Mouse (Mus musculus): ENCODE measurements around the gene Ppm1h. TPM values are rescaled to one million over a fixed set of nuclear protein-coding genes. Genes with fewer than 3 reads are reported as not detected.

Gene Ppm1h
- polyA plus RNA-seq, 1 experiment from 2014 or later: 33.5 TPM

GRCm38 (mm10) chr10:122802901-122803300 is 124.3 kb downstream of the Ppm1h start:
- no peak for TF ChIP-seq CTCF (IDR thresholded peaks at IDR 0.05; ENCODE audit: low read depth)
- WGBS: 73% methylated on average over 7 of the region's 7 CpGs
- Histone ChIP-seq H3K4me3 (replicated peaks; ENCODE audit: low read depth, low read length) (no peak overlapping the region), H3K27me3 (ENCODE audit: insufficient read depth, low read length) (no peaks in the 10 kb centered on the region), H3K9me3 (replicated peaks; ENCODE audit: low read length) (no peaks in the 10 kb centered on the region), H3K36me3 (ENCODE audit: insufficient read depth, low read length) (peaks cover 3% of the 10 kb centered on the region; the same call in 1 of the 2 replicates), H3K4me1 (replicated peaks; ENCODE audit: insufficient read depth, low read length) (no peaks in the 10 kb centered on the region), H3K4me2 (ENCODE audit: low read length) (no peak overlapping the region), H3K27ac (no peak overlapping the region), H3K9ac (ENCODE audit: low read depth, low read length) (no peak overlapping the region)
- DNase-seq (ENCODE audit: low spot score) (no peak), ATAC-seq (replicated peaks; ENCODE audit: low FRiP score, low read depth) (no peak)

- 8% methylated on average over 7 of the region's 7 CpGs for WGBS
- Histone ChIP-seq H3K4me3 (replicated peaks; ENCODE audit: low read depth, low read length) (no peak overlapping the region), H3K9ac (ENCODE audit: low read depth, low read length) (no peak overlapping the region), H3K4me1 (replicated peaks; ENCODE audit: insufficient read depth, low read length) (no peaks in the 10 kb centered on the region), H3K27ac (no peak overlapping the region), H3K27me3 (ENCODE audit: insufficient read depth, low read length) (no peaks in the 10 kb centered on the region), H3K36me3 (ENCODE audit: insufficient read depth, low read length) (peaks cover 3% of the 10 kb centered on the region; the same call in 1 of the 2 replicates), H3K4me2 (ENCODE audit: low read length) (no peak overlapping the region), H3K9me3 (replicated peaks; ENCODE audit: low read length) (no peaks in the 10 kb centered on the region)
- DNase-seq (ENCODE audit: low spot score) (peak; percentile 85), ATAC-seq (replicated peaks; ENCODE audit: low FRiP score, low read depth) (0 out of 2 replicates have a peak, but pooled peaks have one; percentile 7)
- peak; percentile 87 for TF ChIP-seq CTCF (IDR thresholded peaks at IDR 0.05; ENCODE audit: low read depth)
These were observed 125.3 kb downstream of the Ppm1h start for GRCm38 (mm10) chr10:122803906-122804305.

- ATAC-seq (replicated peaks; ENCODE audit: low FRiP score, low read depth): no peak
- DNase-seq (ENCODE audit: low spot score): no peak
- Histone ChIP-seq H3K27ac (no peak overlapping the region; the same call in 1 of the 2 replicates), H3K4me2 (ENCODE audit: low read length) (no peak overlapping the region), H3K4me3 (replicated peaks; ENCODE audit: low read depth, low read length) (no peak overlapping the region), H3K27me3 (ENCODE audit: insufficient read depth, low read length) (no peaks in the 10 kb centered on the region), H3K36me3 (ENCODE audit: insufficient read depth, low read length) (peaks cover 3% of the 10 kb centered on the region; the same call in 1 of the 2 replicates), H3K4me1 (replicated peaks; ENCODE audit: insufficient read depth, low read length) (no peaks in the 10 kb centered on the region), H3K9ac (ENCODE audit: low read depth, low read length) (no peak overlapping the region), H3K9me3 (replicated peaks; ENCODE audit: low read length) (no peaks in the 10 kb centered on the region)
- no peak for TF ChIP-seq CTCF (IDR thresholded peaks at IDR 0.05; ENCODE audit: low read depth)
- 21% methylated on average over 2 of the region's 2 CpGs for whole genome bisulfite sequencing
These were observed 127.3 kb downstream of the Ppm1h start for GRCm38 (mm10) chr10:122805866-122806265.

GRCm38 (mm10) chr10:122807127-122808105 is 128.9 kb downstream of the Ppm1h start:
- peaks cover 3% of the 10 kb centered on the region; the same call in 1 of the 2 replicates for H3K36me3 ChIP-seq (ENCODE audit: insufficient read depth, low read length)
- DNase-seq (ENCODE audit: low spot score) (peak; percentile 93), ATAC-seq (replicated peaks; ENCODE audit: low FRiP score, low read depth) (no peak)
- H3K4me3 ChIP-seq (replicated peaks; ENCODE audit: low read depth, low read length): no peak overlapping the region
- no peaks in the 10 kb centered on the region for H3K27me3 ChIP-seq (ENCODE audit: insufficient read depth, low read length)
- no peak overlapping the region for H3K9ac ChIP-seq (ENCODE audit: low read depth, low read length)
- H3K4me1 ChIP-seq (replicated peaks; ENCODE audit: insufficient read depth, low read length): no peaks in the 10 kb centered on the region
- TF ChIP-seq CTCF (IDR thresholded peaks at IDR 0.05; ENCODE audit: low read depth): peak; percentile 86
- no peaks in the 10 kb centered on the region for H3K9me3 ChIP-seq (replicated peaks; ENCODE audit: low read length)
- no peak overlapping the region for H3K4me2 ChIP-seq (ENCODE audit: low read length)
- WGBS: 23% methylated on average over 9 of the region's 9 CpGs
- H3K27ac ChIP-seq: no peak overlapping the region

- Histone ChIP-seq H3K27me3 (ENCODE audit: insufficient read depth, low read length) (no peaks in the 10 kb centered on the region), H3K9me3 (replicated peaks; ENCODE audit: low read length) (no peaks in the 10 kb centered on the region), H3K27ac (no peak overlapping the region), H3K36me3 (ENCODE audit: insufficient read depth, low read length) (peaks cover 3% of the 10 kb centered on the region; the same call in 1 of the 2 replicates), H3K4me2 (ENCODE audit: low read length) (no peak overlapping the region), H3K4me1 (replicated peaks; ENCODE audit: insufficient read depth, low read length) (no peaks in the 10 kb centered on the region), H3K4me3 (replicated peaks; ENCODE audit: low read depth, low read length) (no peak overlapping the region), H3K9ac (ENCODE audit: low read depth, low read length) (no peak overlapping the region)
- TF ChIP-seq CTCF (IDR thresholded peaks at IDR 0.05; ENCODE audit: low read depth): no peak
- ATAC-seq (replicated peaks; ENCODE audit: low FRiP score, low read depth): no peak
- no peak for DNase-seq (ENCODE audit: low spot score)
- WGBS: 58% methylated on average over 4 of the region's 4 CpGs
These were observed 129.6 kb downstream of the Ppm1h start for GRCm38 (mm10) chr10:122808186-122808585.

GRCm38 (mm10) chr10:122809851-122810250 is 131.3 kb downstream of the Ppm1h start:
- DNase-seq (ENCODE audit: low spot score) (peak; percentile 58), ATAC-seq (replicated peaks; ENCODE audit: low FRiP score, low read depth) (peak; percentile 67; the same call in 1 of the 2 replicates)
- Histone ChIP-seq H3K9ac (ENCODE audit: low read depth, low read length) (no peak overlapping the region), H3K4me3 (replicated peaks; ENCODE audit: low read depth, low read length) (no peak overlapping the region), H3K36me3 (ENCODE audit: insufficient read depth, low read length) (no peaks in the 10 kb centered on the region), H3K4me1 (replicated peaks; ENCODE audit: insufficient read depth, low read length) (no peaks in the 10 kb centered on the region), H3K4me2 (ENCODE audit: low read length) (no peak overlapping the region), H3K27ac (no peak overlapping the region), H3K9me3 (replicated peaks; ENCODE audit: low read length) (no peaks in the 10 kb centered on the region), H3K27me3 (ENCODE audit: insufficient read depth, low read length) (no peaks in the 10 kb centered on the region)
- TF ChIP-seq CTCF (IDR thresholded peaks at IDR 0.05; ENCODE audit: low read depth): no peak
- WGBS: 34% methylated on average over 8 of the region's 8 CpGs
